Mouse (Mus musculus) monocyte, adult 5-6 weeks (primary cell): ENCODE data around the gene Olfr702. TPM values are rescaled to one million over a fixed set of nuclear protein-coding genes. Genes with fewer than 3 reads are reported as not detected.

Experiments used
- ATAC-seq: fragments of 153-309, 156-312 bp; replicated peaks from 2 replicates; pipeline ENCODE4 v1.8.0; 2017; ENCODE audit warnings: mild to moderate bottlenecking; ENCODE audit not compliant: low TSS enrichment, insufficient number of reproducible peaks, severe bottlenecking, poor library complexity, low FRiP score
- total RNA-seq: library from RNA; stranded (forward); fragments of 200-1000, 200-491, 200-594 nt; gene quantifications from 3 replicates; pipeline ENCODE4 v1.2.3, GENCODE M21; 2017

The Olfr702 gene
- not detected in 3 replicates for total RNA-seq

DNA sequence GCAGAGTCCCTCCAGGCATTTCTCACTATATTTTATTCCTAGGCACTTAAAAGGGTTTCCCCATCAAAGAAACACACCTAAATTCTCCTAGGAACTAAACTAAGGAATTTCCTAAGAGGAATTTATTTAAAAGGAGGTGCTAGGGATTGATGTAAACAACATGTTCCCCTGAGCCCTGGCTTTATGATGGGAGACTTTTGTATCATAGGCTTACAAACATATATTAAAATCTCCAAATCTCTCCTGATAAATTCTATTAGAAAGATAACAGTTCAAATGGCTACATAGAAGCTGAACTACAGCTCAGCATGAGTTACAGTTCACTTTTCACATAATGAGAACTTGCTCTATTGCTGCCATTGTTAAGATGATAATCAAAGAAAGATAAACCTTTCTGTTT, at the start of gene Olfr702:
TSS of gene Olfr702 (minus strand) at position 101 of the 400 bp plus-strand sequence.
- ATAC-seq: no peak

DNA sequence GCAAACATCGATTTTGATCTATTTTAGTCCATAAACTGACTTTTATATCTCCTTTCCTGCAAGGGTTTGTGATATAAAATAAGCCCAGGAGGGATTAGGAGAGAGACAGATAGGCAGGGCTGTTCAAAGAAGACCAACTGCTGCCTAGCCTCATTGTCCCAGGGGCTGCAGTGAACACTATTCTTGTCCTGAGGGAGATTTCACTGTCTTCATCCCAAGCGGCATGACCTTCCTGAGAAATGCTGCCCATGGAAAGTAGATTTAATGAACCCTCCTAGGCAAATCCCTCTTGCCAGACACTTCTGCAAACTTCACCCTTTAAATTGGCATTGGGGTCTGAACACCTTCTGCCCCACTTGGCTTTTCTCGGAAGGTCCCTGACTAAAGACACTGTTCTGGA, 43.1 kb upstream of the Olfr702 start, which contains the start of gene Olfr705:
TSS of gene Olfr705 (minus strand) at position 101 of the 400 bp plus-strand sequence.
- ATAC-seq: no peak

DNA sequence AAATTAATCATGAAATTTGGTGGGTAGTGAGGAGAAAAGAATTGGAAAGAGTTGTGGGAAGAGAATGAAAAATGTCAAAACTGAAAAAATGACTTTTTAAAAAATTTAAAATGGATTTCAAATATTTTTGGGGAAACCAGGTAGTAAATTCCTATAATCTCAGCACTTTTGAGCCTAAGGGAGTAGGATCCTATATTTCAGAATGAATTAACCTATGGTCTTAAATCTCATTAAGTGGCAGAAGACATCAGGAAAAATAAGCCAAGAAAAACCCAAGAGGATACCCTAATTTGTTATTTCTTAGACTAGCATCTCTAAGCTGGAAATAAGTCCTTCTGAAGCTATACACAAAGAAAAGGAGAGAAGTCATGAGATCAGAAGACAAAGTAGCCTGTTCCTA, 29.2 kb upstream of the Olfr702 start, which contains the start of gene Olfr704:
TSS of gene Olfr704 (plus strand) at position 301 of the 400 bp plus-strand sequence.
- no peak for ATAC-seq

DNA sequence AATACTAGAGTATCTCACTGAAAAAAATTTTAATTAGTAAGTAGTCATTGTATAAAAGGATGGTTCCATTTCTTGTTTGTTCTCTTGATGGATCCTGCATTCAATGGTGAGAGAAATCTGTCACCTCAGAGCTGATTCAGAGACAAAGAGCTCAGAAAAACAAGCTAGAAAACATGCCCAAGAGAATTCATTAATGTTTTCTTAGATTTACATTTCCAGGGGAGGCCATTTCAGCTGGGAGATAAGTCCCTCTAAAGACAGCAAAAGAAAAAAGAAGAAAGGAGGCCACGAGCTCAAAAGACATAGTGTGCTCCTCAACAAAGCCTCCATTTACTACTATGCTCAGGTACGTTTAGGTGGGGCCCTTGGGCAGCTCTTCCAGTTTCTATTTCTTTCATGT, 9.4 kb upstream of the Olfr702 start, which contains the start of gene Olfr703:
TSS of gene Olfr703 (plus strand) at position 301 of the 400 bp plus-strand sequence.
- ATAC-seq: no peak

DNA sequence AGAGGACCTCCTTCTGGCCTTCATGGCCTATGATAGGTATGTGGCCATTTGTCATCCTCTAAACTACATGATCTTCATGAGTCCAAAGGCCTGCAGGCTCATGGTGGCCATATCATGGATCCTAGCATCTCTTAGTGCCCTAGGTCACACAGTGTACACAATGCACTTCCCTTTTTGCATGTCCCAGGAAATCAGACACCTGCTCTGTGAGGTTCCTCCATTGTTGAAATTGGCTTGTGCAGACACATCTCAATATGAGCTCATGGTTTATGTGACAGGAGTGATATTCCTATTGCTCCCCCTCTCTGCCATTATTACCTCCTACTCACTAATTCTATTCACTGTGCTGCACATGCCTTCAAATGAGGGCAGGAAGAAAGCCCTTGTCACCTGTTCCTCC, 15.3 kb downstream of the Olfr702 start:
- no peak for ATAC-seq

DNA sequence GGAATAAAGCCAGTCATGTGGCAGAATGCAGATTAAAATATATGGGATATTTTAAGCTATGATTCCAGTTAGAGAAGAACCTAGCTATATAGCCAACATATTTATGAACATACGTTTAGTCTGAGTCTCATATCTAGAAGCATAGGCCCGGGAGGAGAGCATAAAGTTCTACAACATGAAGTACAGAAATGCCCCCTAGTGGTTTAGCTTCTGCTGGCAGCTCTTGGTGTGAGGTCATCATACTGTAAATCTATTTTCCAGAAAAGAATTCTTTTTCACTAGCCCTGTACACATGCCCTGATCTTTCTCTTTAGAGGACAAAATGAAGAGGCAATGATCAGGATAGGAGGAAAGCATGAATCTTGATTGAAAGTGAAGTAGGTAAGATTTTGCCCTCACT, 17.9 kb downstream of the Olfr702 start:
- no peak for ATAC-seq

DNA sequence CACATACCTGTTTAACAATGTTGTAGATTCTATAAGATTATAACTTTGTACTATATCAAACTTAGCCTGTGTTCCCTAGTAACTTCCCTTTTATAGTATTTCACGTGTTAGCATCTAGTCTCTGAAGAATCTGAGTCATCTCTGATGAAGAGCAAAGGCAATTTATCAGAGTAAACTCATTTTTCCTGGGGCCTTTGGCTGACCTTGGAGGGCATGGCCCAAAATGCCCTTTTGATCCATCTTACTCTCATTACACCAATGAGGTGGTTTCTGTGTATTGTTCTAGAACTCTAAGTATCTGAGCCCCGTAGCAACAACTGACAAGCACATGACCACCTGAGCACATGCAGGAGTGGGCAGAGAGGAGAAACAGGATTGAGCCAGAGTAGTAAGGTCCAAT, 19.9 kb downstream of the Olfr702 start, which contains the start of gene Olfr701:
TSS of gene Olfr701 (plus strand) at position 301 of the 400 bp plus-strand sequence.
- ATAC-seq: 0 out of 2 replicates have a peak, but pooled peaks have one; percentile 9

DNA sequence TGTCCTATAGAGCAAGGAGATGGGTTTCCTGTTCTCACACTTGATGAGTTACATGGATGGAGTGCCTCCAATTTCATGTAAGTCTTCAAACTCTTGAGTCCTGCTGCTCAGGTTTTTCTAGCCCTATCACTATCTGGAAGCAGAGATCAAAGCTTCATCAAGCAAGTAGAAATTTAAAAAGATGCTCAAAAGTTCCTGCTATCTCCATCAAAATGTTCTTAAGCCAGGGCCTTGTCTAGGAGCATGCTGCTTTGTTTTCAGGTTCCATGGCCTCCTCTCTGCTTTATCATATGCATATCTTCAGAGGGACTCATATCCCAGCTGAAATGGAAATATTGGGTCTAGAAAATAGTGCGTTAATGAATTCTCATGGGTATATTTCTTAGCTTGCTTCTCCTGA, 25.0 kb downstream of the Olfr702 start, which contains the start of gene Olfr700:
TSS of gene Olfr700 (minus strand) at position 101 of the 400 bp plus-strand sequence.
- no peak for ATAC-seq

DNA sequence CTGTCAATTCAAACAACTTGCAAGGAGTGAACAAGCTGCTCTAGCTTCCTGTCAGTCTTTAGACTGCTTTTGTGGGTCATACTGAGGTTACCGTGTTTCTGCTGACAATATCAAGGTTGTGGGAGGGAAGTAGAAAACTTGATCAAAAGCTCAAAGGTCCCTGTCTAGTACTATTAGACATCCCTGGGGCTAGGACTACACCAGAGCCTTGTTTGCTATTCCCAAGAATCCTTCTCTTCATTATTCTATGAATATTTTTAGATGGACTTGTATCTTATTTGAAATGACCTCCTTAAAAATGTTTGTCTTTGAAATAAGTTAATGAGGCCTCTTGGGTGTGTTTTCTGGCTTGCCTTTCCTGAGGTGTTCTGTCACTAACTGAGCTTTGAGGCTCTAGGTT, 40.6 kb downstream of the Olfr702 start, which contains the start of gene Olfr699:
TSS of gene Olfr699 (minus strand) at position 101 of the 400 bp plus-strand sequence.
- no peak for ATAC-seq

DNA sequence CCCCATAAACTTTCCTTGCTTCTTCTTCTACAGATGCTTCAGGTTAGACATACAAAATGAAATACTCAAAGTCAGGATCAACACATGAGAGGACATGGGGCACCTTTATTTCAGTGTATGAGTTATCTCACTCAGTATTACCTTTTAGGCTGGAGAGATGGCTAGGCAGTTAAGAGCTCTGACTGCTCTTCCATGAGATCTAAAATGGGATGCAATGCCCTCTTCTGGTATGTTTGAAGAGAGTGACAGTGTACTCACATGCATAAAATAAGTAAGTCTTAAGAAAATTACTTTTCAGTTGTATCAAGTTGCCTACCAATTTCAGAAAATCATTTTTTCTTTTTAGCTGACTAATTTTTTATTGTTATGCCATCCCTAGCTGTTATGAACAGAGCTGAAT, 45.4 kb downstream of the Olfr702 start:
- no peak for ATAC-seq

Other genes with a start within 250 kb of the Olfr702 start
- not detected in 3 replicates for gene Olfr693, start 153.3 kb downstream of the Olfr702 start, total RNA-seq
- not detected in 3 replicates for gene Olfr694, start 142.1 kb downstream of the Olfr702 start, total RNA-seq
- not detected in 3 replicates for gene Olfr695, start 117.5 kb downstream of the Olfr702 start, total RNA-seq
- not detected in 3 replicates for gene Olfr697, start 91.5 kb downstream of the Olfr702 start, total RNA-seq
- gene Olfr698, start 78.5 kb downstream of the Olfr702 start, total RNA-seq: not detected in 3 replicates
- gene Olfr699, start 40.7 kb downstream of the Olfr702 start, total RNA-seq: not detected in 3 replicates
- not detected in 3 replicates for gene Olfr700, start 25.1 kb downstream of the Olfr702 start, total RNA-seq
- gene Olfr701, start 19.8 kb downstream of the Olfr702 start, total RNA-seq: not detected in 3 replicates
- not detected in 3 replicates for gene Olfr703, start 9.5 kb upstream of the Olfr702 start, total RNA-seq
- gene Olfr704, start 29.3 kb upstream of the Olfr702 start, total RNA-seq: not detected in 3 replicates
- gene Olfr705, start 43.0 kb upstream of the Olfr702 start, total RNA-seq: not detected in 3 replicates
- gene Olfr706, start 54.3 kb upstream of the Olfr702 start, total RNA-seq: not detected in 3 replicates
- not detected in 3 replicates for gene Olfr707, start 67.3 kb upstream of the Olfr702 start, total RNA-seq
- not detected in 3 replicates for gene Olfr1532-ps1, start 74.1 kb upstream of the Olfr702 start, total RNA-seq
- gene Olfr709-ps1, start 98.3 kb upstream of the Olfr702 start, total RNA-seq: not detected in 3 replicates
- not detected in 3 replicates for gene Olfr710, start 114.4 kb upstream of the Olfr702 start, total RNA-seq
- not detected in 3 replicates for gene Olfr6, start 130.0 kb upstream of the Olfr702 start, total RNA-seq
- gene Olfr711, start 141.6 kb upstream of the Olfr702 start, total RNA-seq: not detected in 3 replicates
- not detected in 3 replicates for gene Olfr2, start 172.2 kb upstream of the Olfr702 start, total RNA-seq
- not detected in 3 replicates for gene Olfr713, start 197.3 kb upstream of the Olfr702 start, total RNA-seq
- not detected in 3 replicates for gene Olfr714, start 237.1 kb upstream of the Olfr702 start, total RNA-seq